Mouse (Mus musculus) midbrain, embryonic 12.5 days (tissue): Measurements from ENCODE around the gene Ncapd2. TPM values are rescaled to one million over a fixed set of nuclear protein-coding genes. Genes with fewer than 3 reads are reported as not detected.

Source experiments
- ATAC-seq: fragments of 200-750 bp; cut with Nextera tagmentation; 2 replicates; pipeline ENCODE4 v1.8.0; 2017; ENCODE audit warnings: low read depth, moderate TSS enrichment, moderate library complexity; ENCODE audit not compliant: low FRiP score
- H3K27ac ChIP-seq: fragments of 300-500 bp; sonication (generic); replicated peaks from 2 replicates; pipeline ENCODE4 v1.5.1; 2016; ENCODE audit warnings: mild to moderate bottlenecking
- H3K27me3 ChIP-seq: fragments of 300-500 bp; sonication (generic); 2 replicates; pipeline ENCODE4 v1.6.1; 2016; ENCODE audit warnings: mild to moderate bottlenecking
- H3K36me3 ChIP-seq: fragments of 300-500 bp; sonication (generic); 2 replicates; pipeline ENCODE4 v1.6.1; 2016
- H3K4me1 ChIP-seq: fragments of 300-500 bp; sonication (generic); 2 replicates; pipeline ENCODE4 v1.6.1; 2016
- H3K4me2 ChIP-seq: fragments of 300-500 bp; sonication (generic); replicated peaks from 2 replicates; pipeline ENCODE4 v1.6.1; 2016; ENCODE audit warnings: mild to moderate bottlenecking, moderate library complexity
- H3K4me3 ChIP-seq: fragments of 300-500 bp; sonication (generic); 2 replicates; pipeline ENCODE4 v1.5.1; 2016; ENCODE audit warnings: mild to moderate bottlenecking
- H3K9ac ChIP-seq: fragments of 300-500 bp; sonication (generic); replicated peaks from 2 replicates; pipeline ENCODE4 v1.6.1; 2016; ENCODE audit warnings: mild to moderate bottlenecking, moderate library complexity
- H3K9me3 ChIP-seq: fragments of 300-500 bp; sonication (generic); 2 replicates; pipeline ENCODE4 v1.6.1; 2016; ENCODE audit warnings: mild to moderate bottlenecking
- WGBS: fragments of 180-500 bp; shearing (Covaris S2); methylation state at CpG from one replicate; pipeline ENCODE4 v1.1.7; 2016; 5-methylcytosine and 5-hydroxymethylcytosine counted together
- polyA plus RNA-seq: library from polyadenylated mRNA; unstranded; fragments of >200 nt; fragmentation: Nextera tagmentation; extraction: Ambion mirVana; gene quantifications from 2 replicates; pipeline ENCODE4 v1.2.1, GENCODE M21; 2016

The Ncapd2 gene
- polyA plus RNA-seq, 1 experiment from 2014 or later = 192 TPM

DNA sequence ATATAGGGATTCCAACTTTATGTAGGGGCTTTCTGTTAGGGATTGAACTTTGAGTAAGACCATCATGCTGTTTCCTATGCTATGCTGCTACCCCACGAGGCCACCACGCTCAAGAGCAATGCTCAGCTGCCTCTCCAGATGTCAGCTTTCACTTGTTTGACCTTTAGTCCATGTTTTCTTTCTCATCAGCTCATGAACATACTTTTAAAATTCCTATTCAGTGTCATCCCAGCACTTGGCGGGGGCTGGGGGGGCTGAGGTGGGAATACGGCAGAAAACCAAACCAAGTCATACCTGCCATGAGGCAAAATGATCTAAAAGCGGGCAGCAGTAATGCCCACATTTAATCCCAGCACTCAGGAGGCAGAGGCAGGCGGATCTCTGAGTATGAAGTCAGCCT lies 21.6 kb upstream of the Ncapd2 start:
- no peak for ATAC-seq
- no peaks in the 10 kb centered on the region for H3K9me3 ChIP-seq
- WGBS = 77% methylated on average over 6 of the region's 6 CpGs

DNA sequence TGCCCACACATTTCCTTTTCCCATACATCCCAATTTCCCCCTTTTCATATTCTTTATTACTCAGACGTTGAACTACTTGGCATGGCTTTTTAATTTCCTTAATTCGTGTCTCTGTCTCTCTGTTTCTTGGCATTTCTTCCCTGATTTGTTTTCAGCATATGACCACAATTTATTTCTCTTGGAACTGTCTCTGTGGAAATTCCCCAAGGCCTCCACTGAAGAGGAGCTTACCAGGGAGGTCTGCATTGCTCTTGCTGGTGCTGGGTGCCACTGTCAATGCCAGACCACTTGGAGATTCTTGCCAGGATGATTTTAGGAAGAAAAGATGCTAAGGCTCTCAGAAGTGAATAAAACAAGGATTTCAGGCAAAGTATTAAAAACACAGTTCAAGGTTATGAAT lies 21.1 kb upstream of the Ncapd2 start:
- Histone ChIP-seq H3K27me3 (peaks cover 28% of the 10 kb centered on the region), H3K9ac (no peak overlapping the region), H3K4me2 (no peak overlapping the region), H3K36me3 (no peaks in the 10 kb centered on the region), H3K27ac (no peak overlapping the region), H3K9me3 (no peaks in the 10 kb centered on the region), H3K4me3 (no peak overlapping the region), H3K4me1 (peaks cover 10% of the 10 kb centered on the region; the same call in 1 of the 2 replicates)
- ATAC-seq = no peak
- 58% methylated on average over 2 of the region's 2 CpGs for WGBS

More for the DNA sequence above, 21.6 kb upstream of the Ncapd2 start:
- H3K4me1 ChIP-seq = peaks cover 10% of the 10 kb centered on the region; the same call in 1 of the 2 replicates
- H3K4me3 ChIP-seq = no peak overlapping the region
- H3K27ac ChIP-seq = no peak overlapping the region
- H3K4me2 ChIP-seq = no peak overlapping the region
- H3K27me3 ChIP-seq = peaks cover 28% of the 10 kb centered on the region
- no peak overlapping the region for H3K9ac ChIP-seq
- no peaks in the 10 kb centered on the region for H3K36me3 ChIP-seq

DNA sequence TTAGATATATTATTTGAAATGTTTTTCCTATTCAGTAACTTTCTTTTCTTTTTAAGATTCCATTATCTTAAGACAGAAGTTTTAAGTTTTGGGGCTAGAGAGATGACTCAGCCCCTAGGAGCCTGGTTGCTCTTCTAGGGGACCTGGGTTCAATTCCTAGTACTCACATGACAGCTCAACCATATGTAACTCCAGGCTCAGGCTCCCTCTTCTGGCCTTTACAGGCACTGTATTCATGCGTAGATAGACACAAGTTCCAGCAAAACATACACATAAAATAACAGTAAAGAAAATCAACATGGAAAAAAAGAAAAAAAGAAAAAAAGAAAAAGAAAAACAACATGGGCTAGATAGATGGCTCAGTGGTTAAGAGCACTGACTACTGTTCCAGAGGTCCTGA lies 18.9 kb upstream of the Ncapd2 start:
- H3K4me3 ChIP-seq = no peak overlapping the region
- no peaks in the 10 kb centered on the region for H3K9me3 ChIP-seq
- H3K36me3 ChIP-seq = no peaks in the 10 kb centered on the region
- H3K9ac ChIP-seq = no peak overlapping the region
- no peak overlapping the region for H3K4me2 ChIP-seq
- H3K4me1 ChIP-seq = no peaks in the 10 kb centered on the region
- WGBS = 76% methylated on average over 1 of the region's 1 CpGs
- no peak overlapping the region for H3K27ac ChIP-seq
- H3K27me3 ChIP-seq = peaks cover 20% of the 10 kb centered on the region; the same call in 1 of the 2 replicates
- no peak for ATAC-seq

- Histone ChIP-seq H3K27ac (no peak overlapping the region), H3K36me3 (peaks cover 21% of the 10 kb centered on the region)
These were observed 5.7 kb upstream of the Ncapd2 start for GRCm38 (mm10) chr6:125197166-125197565.

GRCm38 (mm10) chr6:125196301-125196700 lies 4.8 kb upstream of the Ncapd2 start:
- H3K4me2 ChIP-seq = no peak overlapping the region
- H3K36me3 ChIP-seq = peaks cover 21% of the 10 kb centered on the region
- WGBS = 25% methylated on average over 3 of the region's 3 CpGs
- ATAC-seq = no peak
- H3K4me3 ChIP-seq = no peak overlapping the region
- peaks cover 18% of the 10 kb centered on the region for H3K4me1 ChIP-seq
- H3K27ac ChIP-seq = peak overlapping the region; percentile 25; the same call in 1 of the 2 replicates
- H3K9ac ChIP-seq = no peak overlapping the region
- no peaks in the 10 kb centered on the region for H3K27me3 ChIP-seq
- no peaks in the 10 kb centered on the region for H3K9me3 ChIP-seq

More at GRCm38 (mm10) chr6:125197166-125197565, 5.7 kb upstream of the Ncapd2 start:
- Histone ChIP-seq H3K9ac (no peak overlapping the region), H3K27me3 (no peaks in the 10 kb centered on the region), H3K4me2 (no peak overlapping the region), H3K9me3 (no peaks in the 10 kb centered on the region), H3K4me3 (no peak overlapping the region), H3K4me1 (peaks cover 18% of the 10 kb centered on the region)
- ATAC-seq = no peak
- WGBS = 89% methylated on average over 5 of the region's 5 CpGs

GRCm38 (mm10) chr6:125195541-125196075 lies 4.1 kb upstream of the Ncapd2 start:
- Histone ChIP-seq H3K27ac (peak overlapping the region; percentile 52; the same call in 1 of the 2 replicates), H3K4me3 (no peak overlapping the region)
- 15% methylated on average over 1 of the region's 1 CpGs for WGBS

DNA sequence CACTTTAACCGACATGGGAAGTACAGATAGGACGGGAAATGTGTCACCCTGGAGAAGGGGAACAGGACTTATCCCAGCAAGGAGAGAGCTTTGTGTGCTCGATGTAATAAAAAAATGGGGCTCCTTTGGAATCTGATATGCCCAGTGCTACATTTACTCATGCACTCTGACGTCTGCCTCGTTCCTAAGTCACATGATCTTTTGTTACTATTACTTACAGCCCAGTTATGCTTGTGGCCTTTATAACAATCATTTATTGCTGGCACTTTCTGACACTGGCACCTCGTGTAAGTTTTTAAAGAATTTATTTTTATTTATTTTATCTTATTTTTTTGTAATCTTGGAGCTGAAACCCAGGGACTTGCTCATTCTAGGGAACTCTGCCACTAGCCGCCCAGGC lies 1.9 kb upstream of the Ncapd2 start:
- H3K4me1 ChIP-seq = peaks cover 21% of the 10 kb centered on the region
- no peak for ATAC-seq

More at GRCm38 (mm10) chr6:125195541-125196075, 4.1 kb upstream of the Ncapd2 start:
- peaks cover 18% of the 10 kb centered on the region for H3K4me1 ChIP-seq
- no peak for ATAC-seq
- no peak overlapping the region for H3K4me2 ChIP-seq
- peaks cover 21% of the 10 kb centered on the region for H3K36me3 ChIP-seq
- H3K9me3 ChIP-seq = no peaks in the 10 kb centered on the region
- H3K27me3 ChIP-seq = no peaks in the 10 kb centered on the region
- peak overlapping the region; percentile 29; the same call in 1 of the 2 replicates for H3K9ac ChIP-seq

GRCm38 (mm10) chr6:125192841-125193240 lies 1.3 kb upstream of the Ncapd2 start:
- Histone ChIP-seq H3K9me3 (no peaks in the 10 kb centered on the region), H3K4me3 (peak overlapping the region; percentile 72), H3K9ac (peak overlapping the region; percentile 85), H3K36me3 (peaks cover 39% of the 10 kb centered on the region), H3K4me2 (peak overlapping the region; percentile 88), H3K27ac (peak overlapping the region; percentile 99), H3K27me3 (no peaks in the 10 kb centered on the region), H3K4me1 (peaks cover 21% of the 10 kb centered on the region)
- ATAC-seq = no peak
- 49% methylated on average over 5 of the region's 5 CpGs for WGBS

More for the DNA sequence above, 1.9 kb upstream of the Ncapd2 start:
- Histone ChIP-seq H3K4me2 (no peak overlapping the region), H3K36me3 (peaks cover 33% of the 10 kb centered on the region), H3K9ac (no peak overlapping the region), H3K27me3 (no peaks in the 10 kb centered on the region), H3K27ac (no peak overlapping the region), H3K4me3 (no peak overlapping the region), H3K9me3 (no peaks in the 10 kb centered on the region)
- WGBS = 89% methylated on average over 7 of the region's 7 CpGs

GRCm38 (mm10) chr6:125192016-125192714 lies 664 bp upstream of the Ncapd2 start:
- under 1% methylated on average over 34 of the region's 34 CpGs for WGBS
- Histone ChIP-seq H3K36me3 (peaks cover 45% of the 10 kb centered on the region), H3K4me1 (peaks cover 21% of the 10 kb centered on the region), H3K27me3 (no peaks in the 10 kb centered on the region), H3K4me3 (peak overlapping the region; percentile 72), H3K9ac (peak overlapping the region; percentile 85), H3K9me3 (no peaks in the 10 kb centered on the region), H3K4me2 (peak overlapping the region; percentile 88), H3K27ac (peak overlapping the region; percentile 99)
- ATAC-seq = peak; percentile 92

- H3K36me3 ChIP-seq = peaks cover 59% of the 10 kb centered on the region
- peak overlapping the region; percentile 72 for H3K4me3 ChIP-seq
- H3K27ac ChIP-seq = peak overlapping the region; percentile 99
- peak overlapping the region; percentile 88 for H3K4me2 ChIP-seq
- H3K27me3 ChIP-seq = no peaks in the 10 kb centered on the region
- peaks cover 18% of the 10 kb centered on the region for H3K4me1 ChIP-seq
- ATAC-seq = no peak
- no peaks in the 10 kb centered on the region for H3K9me3 ChIP-seq
- peak overlapping the region; percentile 76 for H3K9ac ChIP-seq
These were observed 685 bp downstream of the Ncapd2 start for GRCm38 (mm10) chr6:125190816-125191215.

GRCm38 (mm10) chr6:125186203-125186602 lies 5.3 kb downstream of the Ncapd2 start:
- Histone ChIP-seq H3K27me3 (no peaks in the 10 kb centered on the region), H3K4me2 (no peak overlapping the region), H3K9me3 (no peaks in the 10 kb centered on the region), H3K4me3 (no peak overlapping the region), H3K27ac (no peak overlapping the region), H3K4me1 (peaks cover 3% of the 10 kb centered on the region; the same call in 1 of the 2 replicates), H3K36me3 (peaks cover 83% of the 10 kb centered on the region), H3K9ac (no peak overlapping the region)
- no peak for ATAC-seq
- WGBS = 96% methylated on average over 10 of the region's 10 CpGs

DNA sequence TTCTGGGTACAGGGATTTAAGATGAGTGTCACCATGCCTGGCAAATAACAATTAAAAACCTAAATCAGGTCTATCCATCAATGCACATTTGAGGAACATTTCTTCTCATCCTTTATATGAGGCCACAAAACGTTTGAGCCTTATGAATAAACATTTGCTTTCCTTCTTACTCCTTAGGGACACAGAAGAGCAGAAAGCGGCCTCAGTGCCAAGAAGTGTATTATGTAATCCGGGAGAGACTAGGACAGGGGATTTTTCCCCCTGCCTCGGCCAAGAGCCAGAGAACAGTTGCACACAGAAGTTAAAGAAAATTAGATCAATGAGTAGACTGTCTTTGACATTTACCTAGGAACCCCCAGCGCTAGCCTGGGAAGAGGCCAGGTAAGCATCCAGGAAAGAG lies 9.4 kb downstream of the Ncapd2 start:
- Histone ChIP-seq H3K4me2 (no peak overlapping the region), H3K9me3 (no peaks in the 10 kb centered on the region), H3K4me1 (no peaks in the 10 kb centered on the region), H3K4me3 (no peak overlapping the region), H3K9ac (no peak overlapping the region), H3K36me3 (peaks cover 97% of the 10 kb centered on the region), H3K27me3 (no peaks in the 10 kb centered on the region), H3K27ac (no peak overlapping the region)
- 84% methylated on average over 5 of the region's 5 CpGs for WGBS
- ATAC-seq = no peak
